Mouse (Mus musculus): ENCODE measurements at regions not wholly inside any gene's neighbourhood (a gene's known extent, or its start where the extent isn't known, plus 50 kb on each side); places are given as distances from the start of the nearest gene placed in this dataset.

DNA sequence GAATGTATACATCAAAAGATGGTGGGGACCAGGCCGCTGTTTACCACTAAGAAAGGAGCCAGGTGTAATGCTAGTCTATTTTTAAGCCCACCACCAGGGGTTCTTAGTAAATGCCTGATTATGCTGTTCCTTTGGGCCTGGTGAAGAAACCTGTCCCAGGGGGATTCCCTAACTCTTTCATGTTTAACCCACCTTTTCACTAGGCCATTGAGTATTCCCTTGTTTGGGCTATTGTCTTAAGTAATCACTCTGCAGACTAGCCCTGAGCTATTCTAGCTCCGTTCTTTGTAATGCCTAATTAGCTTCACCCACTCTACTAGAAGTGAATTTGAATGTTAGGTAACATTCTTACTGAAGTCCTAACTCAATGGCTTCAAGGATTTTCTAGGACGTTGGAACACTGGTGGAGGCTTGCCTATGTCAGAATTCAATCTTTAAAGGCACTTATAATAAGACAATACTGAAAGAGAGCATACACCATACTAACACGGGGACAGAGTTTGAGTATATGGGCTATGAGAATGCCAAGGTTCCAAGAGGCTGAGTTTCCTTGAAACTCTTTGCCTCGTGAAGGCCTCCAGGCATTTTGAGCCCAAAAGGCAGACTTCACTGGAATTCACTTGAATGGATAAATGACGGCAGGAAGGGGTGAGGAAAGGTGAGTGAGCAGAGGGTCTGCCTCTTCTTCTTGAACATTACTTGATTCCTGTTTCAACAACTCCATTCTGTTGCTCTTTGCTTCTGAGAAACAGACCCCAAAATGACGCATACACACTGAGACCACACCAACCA, 312.7 kb upstream of the Irx4 start:
- no peak for DNase-seq

DNA sequence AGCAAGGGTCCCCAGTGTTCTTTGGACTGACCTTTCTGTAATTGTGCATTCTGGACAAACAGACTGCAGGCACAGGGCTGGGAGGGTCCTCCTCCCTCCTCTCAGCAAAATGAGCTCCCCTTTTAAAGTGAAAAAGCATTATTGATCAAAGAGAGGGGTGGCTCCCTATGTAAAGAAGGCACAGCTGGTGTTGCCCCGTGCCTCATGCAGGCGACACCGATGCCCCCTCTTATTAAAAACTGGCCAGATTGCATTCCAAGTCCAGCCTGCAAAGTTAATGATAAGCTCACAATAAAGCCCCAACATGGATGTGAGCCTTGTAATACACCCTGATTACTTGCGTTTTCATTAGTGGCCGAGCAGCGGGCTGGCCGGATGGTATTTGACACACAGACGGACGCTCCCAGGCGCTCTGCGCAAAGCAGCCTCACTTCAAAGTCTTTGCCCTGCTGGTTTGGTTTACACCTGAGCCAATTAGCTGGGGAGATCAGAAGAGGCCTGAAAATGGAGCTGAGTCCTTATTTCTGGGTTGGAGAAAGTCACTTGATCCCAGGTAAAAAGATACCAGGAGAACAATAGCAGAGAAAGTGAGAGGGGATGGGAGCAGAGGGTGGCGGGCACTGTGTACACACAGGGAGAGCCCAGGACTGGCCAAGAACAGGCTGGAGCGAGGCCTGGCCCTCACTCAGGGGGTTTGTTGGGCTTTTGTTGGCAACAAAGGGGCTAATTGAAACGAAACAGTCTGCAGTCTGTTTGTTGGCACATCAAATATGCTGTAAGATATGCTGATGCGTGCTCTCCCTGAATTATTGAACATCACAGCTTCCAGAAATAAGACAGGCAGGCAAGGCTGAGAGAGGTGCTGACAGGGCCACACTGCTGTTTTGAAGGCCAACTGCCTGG, 301.4 kb upstream of the Irx4 start:
- DNase-seq: no peak

DNA sequence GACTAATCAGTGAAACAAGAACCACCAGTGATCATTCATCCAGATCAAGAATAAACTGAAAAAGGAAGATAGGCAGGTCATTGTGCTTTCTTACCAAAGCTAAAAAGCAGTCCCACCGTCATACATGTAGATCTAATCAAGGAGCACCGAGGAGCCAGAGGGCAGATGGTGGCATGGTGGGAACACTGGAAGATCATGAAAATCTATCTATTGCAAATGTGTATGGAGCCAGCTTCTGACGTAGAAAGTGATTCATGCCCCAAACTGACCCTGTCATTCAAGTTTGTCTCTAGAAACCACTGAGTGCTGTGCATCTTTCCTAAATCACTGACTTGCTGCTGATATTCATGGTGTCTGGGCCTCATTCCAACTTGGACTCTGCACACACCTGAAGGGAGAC, 299.0 kb upstream of the Irx4 start:
- DNase-seq: no peak

GRCm38 (mm10) chr13:72972165-72972564, 288.1 kb upstream of the Irx4 start:
- no peak for DNase-seq

DNA sequence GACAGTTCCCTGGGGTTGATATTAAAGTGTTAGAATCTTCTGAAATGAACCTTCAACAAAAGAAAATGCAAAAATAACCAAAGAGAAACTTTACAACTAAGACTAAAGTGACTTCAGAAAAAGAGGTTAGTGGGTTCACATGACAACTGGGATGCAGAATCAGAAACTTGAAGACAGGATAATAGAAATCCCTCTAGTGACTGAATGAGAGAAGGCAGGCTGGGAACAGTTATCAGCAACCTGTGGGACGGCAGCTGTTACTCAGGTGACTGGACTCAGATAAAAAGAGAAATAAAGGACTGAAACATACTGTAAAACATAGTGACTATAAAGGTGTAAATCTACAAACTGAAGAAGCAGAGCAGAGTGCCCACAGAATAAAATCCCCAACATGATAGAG, 287.4 kb upstream of the Irx4 start:
- DNase-seq: no peak

DNA sequence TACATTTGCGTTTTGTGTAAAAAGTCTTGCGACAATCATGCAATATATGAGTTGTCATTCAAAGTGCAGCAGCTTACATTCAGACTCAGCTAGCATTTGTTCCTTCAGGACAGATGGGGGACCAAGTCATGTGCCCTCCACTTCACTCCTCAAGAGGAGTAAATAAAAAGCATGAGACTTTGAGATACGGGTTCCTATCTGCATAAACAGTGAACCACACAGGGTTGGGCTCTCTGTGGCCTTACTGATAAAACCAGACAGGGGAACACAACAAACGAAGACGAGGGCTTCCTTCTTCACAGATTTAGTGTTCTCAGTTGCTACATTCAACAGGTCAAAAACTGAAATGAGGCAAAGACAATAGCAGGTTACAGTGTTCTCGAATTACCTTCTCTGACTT, 283.1 kb upstream of the Irx4 start:
- no peak for DNase-seq

DNA sequence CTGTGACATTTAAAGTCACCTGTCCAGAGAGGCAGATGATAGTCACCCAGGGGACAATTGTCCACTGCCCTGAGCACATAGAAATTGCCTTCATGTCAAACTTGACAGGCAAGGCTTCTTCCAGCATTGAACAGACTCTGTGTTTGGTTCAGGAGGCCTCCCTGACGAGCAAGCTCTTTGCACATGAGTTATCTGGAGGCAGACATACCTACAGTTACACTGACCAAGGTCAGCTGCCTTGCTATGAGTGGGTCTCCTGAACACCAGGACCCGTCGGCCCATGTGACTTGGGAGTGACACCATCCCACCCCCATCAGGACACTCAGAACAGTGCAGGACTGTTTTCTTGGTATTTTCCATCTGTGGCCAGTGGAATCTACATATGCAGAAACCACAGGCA, 282.3 kb upstream of the Irx4 start:
- DNase-seq: no peak

GRCm38 (mm10) chr13:72978966-72979365, 281.3 kb upstream of the Irx4 start:
- DNase-seq: no peak

- DNase-seq: no peak
Measured at GRCm38 (mm10) chr13:72992589-72993409, 267.5 kb upstream of the Irx4 start.

- DNase-seq: no peak
Measured at GRCm38 (mm10) chr13:72993410-72993858, 266.8 kb upstream of the Irx4 start.

- DNase-seq: no peak
Measured at GRCm38 (mm10) chr13:72994538-72994937, 265.7 kb upstream of the Irx4 start.

DNA sequence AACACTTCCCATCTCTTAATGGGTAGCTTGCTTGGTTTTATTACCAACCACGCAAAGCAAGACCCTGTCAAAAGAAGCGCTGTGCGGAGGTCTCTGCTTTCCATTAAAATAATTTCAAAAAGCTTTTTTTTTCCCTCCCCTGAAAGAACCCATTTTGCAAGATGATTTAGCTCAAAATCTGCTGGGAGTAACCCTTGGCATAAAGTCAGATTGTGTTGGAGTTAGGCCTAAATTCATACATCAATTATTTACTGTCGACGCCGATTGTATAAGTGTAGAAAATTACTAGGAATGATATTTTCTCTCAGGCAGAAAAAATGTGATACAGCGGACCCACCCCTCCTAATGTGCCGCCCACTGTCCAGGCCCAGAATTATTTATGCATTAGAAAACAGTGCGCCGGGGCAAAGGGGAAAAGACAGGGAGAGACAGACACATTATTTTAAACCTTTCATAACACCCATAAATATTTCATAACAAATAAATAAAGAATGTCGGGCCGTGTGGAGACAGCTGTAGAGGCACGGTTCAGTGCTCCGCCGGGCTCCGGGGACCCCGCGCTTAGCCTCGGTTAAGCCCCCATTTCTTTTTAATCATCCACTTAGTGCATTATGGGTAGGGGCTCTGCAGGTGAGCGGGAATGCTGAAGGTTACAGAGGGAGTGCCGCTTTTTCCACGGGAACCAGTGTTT, 251.3 kb upstream of the Irx4 start:
- DNase-seq: no peak

DNA sequence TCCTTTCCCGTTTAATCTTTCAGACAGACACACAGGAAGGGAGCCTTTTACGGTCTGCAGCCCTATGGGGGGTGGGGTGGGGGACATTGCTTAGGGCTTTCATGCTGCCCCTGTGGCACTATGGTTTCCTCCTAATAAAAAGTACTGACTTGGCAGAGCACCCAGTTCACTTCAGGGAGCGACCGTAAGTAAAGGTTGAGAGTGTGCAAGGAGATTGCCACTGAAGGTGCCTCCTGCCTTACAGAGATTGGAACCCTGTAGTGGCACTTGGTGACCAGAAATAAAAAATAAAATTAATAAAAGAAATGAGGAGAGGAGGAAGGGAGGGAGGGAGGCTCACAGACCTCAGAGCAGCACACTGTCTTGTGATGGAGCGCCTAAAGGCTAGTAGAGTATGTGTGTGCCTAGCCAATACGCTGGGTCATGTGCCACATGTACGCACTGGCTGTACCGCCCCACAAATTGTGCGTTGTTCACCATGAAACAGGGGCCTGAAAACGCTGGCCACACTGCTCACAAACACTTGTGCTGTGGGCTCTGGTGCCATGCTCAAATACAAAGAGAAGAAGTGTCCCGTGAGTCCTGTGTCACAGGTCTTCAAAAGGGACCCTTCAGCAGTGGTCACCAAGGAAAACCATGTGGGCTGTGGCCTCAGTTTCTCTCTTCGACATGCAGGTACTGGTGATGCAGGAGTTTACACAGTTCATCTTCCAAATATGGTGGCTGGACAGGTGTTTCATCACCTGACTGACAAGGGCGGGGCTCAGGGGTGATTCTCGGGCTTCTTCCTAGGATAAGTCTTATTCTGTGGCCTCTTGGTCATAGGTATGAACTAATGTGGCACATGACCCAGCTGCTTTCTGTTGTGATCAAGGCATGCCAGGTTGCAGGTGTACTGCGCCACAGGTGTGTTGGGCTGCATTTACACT, 250.5 kb upstream of the Irx4 start:
- DNase-seq: no peak

- DNase-seq: no peak
Measured at GRCm38 (mm10) chr13:73019181-73019580, 241.1 kb upstream of the Irx4 start.

GRCm38 (mm10) chr13:73031217-73031616, 229.1 kb upstream of the Irx4 start:
- no peak for DNase-seq

- DNase-seq: peak; percentile 27 to 62
Measured at GRCm38 (mm10) chr13:73033055-73033454, 227.2 kb upstream of the Irx4 start.

- no peak for DNase-seq
Measured at GRCm38 (mm10) chr13:73034065-73034831, 226.0 kb upstream of the Irx4 start.

GRCm38 (mm10) chr13:73034886-73035285, 225.4 kb upstream of the Irx4 start:
- no peak for DNase-seq

DNA sequence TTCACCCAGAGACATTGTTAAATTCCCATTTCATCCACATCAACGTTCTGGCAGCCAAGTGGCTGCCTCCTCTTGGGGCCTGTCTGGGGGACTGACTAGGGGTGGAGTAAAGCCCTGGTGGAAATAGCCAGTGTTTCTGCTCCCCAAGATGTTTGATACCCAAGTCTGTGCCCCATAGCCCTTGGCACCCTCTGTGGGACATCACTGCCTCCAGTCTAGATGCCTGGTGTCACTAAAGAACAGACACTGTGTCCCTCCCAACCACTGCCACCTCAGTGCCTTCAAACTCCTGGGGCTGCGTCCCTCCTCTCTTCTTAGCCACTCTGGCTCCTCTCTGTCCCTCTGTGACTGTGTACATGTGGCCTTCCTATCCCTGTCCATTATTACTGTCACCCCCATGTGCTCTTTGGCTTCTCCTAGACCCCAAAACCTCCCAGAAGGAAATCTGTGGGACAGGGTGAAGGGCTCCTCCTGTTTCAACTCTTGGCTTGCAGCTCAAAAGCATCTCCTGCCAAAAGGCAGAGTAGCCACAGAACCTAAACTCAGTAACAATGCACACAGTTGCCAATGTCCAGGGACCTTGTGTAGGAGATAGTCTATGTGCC, 224.8 kb upstream of the Irx4 start:
- no peak for DNase-seq

- no peak for DNase-seq
Measured at GRCm38 (mm10) chr13:73039731-73040130, 220.5 kb upstream of the Irx4 start.
